Mouse (Mus musculus): ENCODE results near the gene Myh7.
"Not testable (repeated sequence)": the region's sequence is repeated elsewhere in the genome, so short reads cannot be mapped to it uniquely, and the experiment has no call there.

Gene Myh7

GRCm38 (mm10) chr14:54967874-54968273, 26.6 kb downstream of the Myh7 start:
- no peak for DNase-seq

DNA sequence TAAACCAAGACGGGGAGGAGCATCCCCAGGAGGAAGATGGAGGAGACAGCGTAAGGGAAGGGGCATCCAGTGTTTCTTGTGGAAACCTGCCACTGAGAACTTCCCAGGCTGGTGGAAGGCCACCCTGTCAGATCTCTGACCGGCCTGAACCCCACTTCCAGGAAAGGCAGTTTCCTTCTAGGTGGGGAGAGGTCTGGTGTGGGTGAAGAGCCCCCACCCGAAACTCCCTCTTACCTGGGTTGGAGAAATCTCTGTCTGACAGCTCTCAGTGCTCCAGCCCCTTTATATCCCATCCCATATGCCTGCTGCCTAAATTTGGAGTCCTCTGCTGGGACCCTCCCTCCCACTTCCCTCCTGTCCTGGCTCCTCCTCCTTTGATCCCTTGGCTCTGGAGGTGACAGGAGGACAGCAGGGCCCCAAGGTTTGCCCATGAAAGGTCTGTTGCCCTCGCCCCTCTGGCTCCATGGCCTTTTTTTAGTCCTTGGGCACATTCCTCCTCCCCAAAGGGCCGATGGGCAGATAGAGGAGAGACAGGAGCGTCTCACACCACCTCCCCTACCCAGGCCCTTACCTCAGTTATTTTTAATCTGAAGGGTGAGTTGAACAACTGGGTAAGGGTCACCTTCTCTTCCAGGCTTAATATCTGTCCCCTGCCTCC, 28.0 kb downstream of the Myh7 start, which contains the start of gene Myh6:
Myh6 (minus strand) TSS at position 608 of the 658 bp plus-strand sequence.
- DNase-seq: no peak

GRCm38 (mm10) chr14:54965631-54966030, 28.8 kb downstream of the Myh7 start:
- DNase-seq: no peak

DNA sequence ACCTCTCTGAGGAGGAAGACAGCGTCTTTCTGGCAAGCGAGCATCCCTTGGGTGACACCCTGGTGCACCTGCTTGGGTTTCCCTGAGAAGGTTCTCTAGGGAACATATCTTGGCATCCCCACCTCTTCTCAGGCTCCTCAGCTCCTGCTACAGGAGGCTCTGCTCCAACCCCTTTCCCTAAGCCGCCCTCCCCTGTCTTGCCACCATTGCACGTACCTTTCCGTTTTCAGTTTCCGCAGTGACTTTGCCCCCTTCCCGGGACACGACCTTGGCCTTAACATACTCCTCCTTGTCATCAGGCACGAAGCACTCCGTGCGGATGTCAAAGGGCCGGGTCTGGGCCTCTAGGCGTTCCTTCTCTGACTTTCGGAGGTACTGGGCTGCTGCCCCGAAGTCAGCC, 29.4 kb downstream of the Myh7 start:
- DNase-seq: no peak

DNA sequence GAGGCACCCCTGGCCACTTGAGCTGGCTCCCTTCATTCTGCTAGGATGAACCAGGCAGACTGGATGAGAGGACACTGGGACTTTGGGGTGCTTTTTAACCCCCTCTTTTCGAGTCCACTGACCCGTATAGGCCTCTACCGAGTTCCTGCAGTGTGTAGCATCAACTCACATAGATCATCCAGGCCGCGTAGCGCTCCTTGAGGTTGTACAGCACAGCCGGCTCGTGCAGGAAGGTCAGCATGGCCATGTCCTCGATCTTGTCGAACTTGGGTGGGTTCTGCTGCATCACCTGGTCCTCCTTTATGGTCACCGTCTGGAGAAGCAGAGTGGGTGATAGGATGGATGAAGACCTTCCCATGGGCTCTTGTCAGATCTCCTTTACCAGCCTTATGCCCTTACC, 30.7 kb downstream of the Myh7 start:
- no peak for DNase-seq

DNA sequence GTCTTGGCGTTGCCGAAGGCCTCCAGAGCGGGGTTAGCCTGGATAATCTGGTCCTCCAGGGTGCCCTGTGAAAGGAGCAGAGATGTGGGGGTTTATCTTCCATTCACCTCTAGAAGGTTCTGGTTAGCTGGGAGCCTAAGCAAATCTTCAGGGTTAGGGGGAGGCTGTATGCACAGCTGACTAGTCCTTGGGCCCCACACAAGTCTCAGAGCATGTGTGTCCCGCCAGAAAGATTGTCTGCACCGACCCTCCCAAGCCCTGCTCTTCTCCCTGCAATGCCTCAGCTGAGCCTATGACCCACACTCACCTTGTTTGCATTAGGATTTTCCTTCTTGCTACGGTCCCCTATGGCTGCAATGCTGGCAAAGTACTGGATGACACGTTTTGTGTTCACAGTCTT, 31.7 kb downstream of the Myh7 start:
- DNase-seq: no peak

DNA sequence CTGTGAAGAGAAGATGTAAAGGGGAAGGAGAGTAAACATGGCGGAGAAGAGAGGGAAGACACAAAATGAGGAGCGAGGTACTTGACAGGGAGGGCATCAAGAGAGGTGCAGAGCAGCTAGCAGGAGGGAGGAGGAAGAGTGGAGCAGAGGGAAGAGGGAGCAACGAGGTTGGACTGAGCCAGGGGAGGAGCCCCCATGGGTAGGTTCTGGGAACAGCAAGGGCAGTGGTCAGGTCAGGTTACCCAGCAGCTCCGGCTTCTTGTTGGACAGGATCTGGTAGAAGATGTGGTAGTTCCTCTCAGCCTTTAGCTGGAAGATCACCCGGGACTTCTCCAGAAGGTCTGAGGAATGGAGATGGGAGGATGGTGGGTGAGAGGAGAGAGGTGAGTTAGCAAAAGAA, 32.9 kb downstream of the Myh7 start:
- DNase-seq: no peak

- DNase-seq: no peak
Measured at GRCm38 (mm10) chr14:54960769-54961168, 33.7 kb downstream of the Myh7 start.

- not testable (repeated sequence) for DNase-seq
Measured at GRCm38 (mm10) chr14:54959853-54960613, 34.4 kb downstream of the Myh7 start.

- DNase-seq: no peak
Measured at GRCm38 (mm10) chr14:54959197-54959596, 35.2 kb downstream of the Myh7 start.

- no peak for DNase-seq
Measured at GRCm38 (mm10) chr14:54958503-54958902, 35.9 kb downstream of the Myh7 start.

DNA sequence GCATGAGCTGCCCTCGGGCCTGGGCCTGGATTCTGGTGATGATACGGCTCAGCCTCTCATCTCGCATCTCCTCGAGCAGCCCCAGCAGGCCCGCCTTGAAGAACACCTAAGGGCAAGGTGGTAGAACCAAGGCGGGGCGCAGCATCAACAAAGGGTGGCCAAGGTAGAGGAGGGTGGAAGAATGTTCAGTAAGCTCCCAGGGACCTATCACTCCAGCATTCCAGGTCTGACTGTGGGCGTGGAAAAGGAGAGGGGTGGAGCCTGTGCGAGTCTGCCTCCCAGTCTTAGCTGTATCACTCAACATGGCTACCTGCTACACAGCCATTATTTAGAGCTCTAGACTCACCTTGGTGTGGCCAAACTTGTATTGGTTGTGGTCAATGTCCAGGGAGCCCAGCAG, 37.9 kb downstream of the Myh7 start:
- DNase-seq: no peak

- no peak for DNase-seq
Measured at GRCm38 (mm10) chr14:54955481-54955880, 38.9 kb downstream of the Myh7 start.

- no peak for DNase-seq
Measured at GRCm38 (mm10) chr14:54954474-54954873, 40.0 kb downstream of the Myh7 start.

DNA sequence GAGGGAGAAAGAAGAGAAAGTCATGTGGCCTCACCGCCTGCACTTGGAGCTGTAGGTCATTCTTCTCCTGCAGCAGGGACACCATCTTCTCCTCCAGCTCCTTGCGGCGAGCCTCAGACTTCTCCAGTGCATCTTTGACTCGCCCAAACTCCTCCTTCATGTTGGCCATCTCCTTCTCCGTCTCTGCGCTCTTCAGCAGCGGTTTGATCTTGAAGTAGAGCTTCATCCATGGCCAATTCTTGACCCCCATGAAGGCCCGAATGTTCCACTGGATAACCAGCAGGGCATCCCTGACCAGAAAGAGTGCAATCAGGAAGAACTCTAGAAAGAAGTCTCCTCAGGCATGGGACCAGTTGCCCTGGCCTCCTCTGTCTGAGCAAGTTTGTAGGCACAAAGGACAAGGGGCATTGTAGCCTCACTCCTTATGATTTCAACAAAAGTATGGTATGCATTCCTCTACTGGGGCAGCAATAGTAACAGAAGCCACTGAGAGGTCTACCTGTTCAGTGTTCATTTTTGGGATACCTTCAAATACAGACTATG, 40.7 kb downstream of the Myh7 start:
- no peak for DNase-seq

- no peak for DNase-seq
Measured at GRCm38 (mm10) chr14:54951587-54951986, 42.8 kb downstream of the Myh7 start.

GRCm38 (mm10) chr14:54950493-54950892, 43.9 kb downstream of the Myh7 start:
- no peak for DNase-seq

- DNase-seq: no peak
Measured at GRCm38 (mm10) chr14:54948781-54949180, 45.6 kb downstream of the Myh7 start.

DNA sequence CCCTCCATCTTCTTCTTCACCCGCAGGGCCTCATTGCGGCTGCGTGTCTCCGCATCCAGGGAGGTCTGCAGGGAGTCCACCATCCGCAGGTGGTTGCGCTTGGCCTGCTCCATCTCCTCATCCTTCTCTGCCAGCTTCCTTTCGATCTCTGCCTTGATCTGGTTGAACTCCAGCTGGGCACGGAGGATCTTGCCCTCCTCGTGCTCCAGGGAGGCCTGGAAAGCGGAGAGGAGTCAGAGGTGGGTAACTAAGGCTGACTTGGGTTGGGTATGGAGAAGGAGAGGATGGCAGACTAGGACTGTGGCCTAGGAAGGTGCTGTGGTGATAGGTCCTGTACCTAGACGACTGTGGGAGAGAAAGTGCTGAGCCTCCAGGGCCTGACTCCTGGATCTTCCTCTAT, 47.4 kb downstream of the Myh7 start:
- DNase-seq: not testable (repeated sequence)

GRCm38 (mm10) chr14:54945975-54946704, 48.3 kb downstream of the Myh7 start:
- no peak for DNase-seq

DNA sequence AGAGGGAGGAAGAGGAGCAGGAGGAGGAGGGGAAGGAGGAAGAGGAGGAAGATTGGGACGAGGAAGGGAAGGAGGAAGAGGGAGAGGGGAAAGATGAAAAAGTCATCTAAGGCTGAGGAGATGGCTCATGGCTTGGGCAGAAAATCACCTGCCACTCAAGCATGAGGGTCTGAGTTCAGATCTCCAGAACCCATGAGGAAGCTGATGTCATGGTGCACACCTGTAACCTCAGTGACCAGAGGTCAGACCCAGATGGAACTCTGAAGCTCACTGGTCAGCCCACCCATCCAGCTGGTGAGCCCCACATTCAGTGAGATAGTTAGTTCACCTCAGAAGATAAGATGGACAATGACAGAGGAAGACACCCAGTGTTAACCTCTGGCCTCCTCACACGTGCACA, 49.5 kb downstream of the Myh7 start:
- no peak for DNase-seq

- no peak for DNase-seq
Measured at GRCm38 (mm10) chr14:54943971-54944370, 50.5 kb downstream of the Myh7 start.

- no peak for DNase-seq
Measured at GRCm38 (mm10) chr14:54942479-54942878, 51.9 kb downstream of the Myh7 start.
